Mouse (Mus musculus): Measurements from ENCODE around the gene Chit1.

The Chit1 gene

DNA sequence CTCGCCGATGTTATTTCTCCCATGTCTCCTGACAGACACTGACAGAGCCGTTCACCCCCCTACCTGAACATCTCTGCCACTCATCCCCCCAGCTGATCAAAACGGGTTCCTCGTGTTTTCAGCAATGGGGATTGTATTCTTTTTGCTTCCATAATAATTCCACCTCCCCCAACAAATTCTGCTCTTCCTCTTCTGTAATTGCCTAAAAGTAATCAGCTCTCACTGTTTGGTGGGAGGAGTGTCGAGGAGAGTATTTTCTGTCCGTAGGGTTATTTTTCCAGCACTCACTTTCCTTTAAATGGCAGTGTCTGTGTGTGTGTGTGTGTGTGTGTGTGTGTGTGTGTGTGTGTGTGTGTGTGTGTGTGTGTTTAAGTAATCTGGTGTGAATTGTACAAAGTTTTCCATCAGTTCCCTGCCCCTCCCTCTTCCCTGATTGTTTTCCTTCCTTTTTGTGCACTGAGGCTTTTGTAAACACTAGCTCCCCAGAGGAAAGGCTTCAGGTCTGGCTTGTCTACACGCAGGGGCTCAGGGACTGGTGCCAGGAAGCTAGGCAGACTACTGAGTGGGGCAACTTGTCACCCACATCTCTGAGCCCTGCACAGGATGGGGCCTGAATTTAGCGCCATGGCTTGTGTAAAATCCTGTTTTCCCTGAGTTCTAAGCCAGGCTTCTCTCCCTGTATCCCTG is 31.4 kb upstream of the Chit1 start:
- DNase-seq, result peak; percentile 70

DNA sequence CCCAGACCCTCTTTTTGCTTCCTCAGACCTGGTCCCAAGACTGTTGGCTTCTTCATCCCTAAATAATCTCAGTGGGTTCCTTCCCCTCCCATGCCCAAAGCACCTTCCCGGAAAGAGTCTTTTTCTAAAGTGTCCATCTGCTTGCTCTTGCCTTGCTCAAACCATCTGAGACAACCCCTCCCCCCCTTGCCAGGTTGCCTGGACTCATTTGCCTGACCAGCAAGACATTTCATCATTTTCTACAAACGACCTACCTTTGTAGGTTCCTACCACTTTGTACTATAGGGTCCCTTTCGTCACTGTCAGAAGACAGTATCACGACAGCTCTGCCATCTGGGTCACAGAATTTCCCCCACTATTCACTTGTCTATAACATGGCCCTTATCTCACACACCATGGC is 30.6 kb upstream of the Chit1 start:
- no peak for DNase-seq

DNA sequence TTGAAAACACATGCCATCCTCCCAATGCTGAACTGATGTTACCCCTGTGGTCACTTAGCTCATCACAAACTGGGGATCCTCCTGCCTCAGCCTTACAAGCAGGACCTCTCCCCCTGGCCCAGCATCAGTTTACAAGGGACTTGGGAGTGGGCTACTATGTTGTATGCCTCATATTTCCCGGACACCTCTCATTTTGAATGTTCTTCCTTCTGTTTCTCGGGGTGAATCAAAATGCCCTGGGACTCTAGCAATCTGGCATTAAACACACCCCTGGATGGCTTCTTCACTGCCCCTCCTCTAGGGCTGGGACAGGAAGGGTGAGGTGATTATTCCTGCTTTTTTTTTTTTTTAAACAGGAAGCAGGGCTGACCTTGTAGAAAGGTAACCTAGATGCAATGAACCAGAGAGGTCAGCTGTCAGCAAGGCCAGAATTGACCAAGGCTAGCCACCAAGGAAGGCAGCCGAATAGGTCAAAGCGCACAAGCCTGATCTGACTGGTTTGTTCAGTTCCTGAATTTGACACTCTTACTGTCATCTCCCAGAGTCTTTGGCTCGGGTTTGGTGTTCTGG is 30.1 kb upstream of the Chit1 start:
- no peak for DNase-seq

DNA sequence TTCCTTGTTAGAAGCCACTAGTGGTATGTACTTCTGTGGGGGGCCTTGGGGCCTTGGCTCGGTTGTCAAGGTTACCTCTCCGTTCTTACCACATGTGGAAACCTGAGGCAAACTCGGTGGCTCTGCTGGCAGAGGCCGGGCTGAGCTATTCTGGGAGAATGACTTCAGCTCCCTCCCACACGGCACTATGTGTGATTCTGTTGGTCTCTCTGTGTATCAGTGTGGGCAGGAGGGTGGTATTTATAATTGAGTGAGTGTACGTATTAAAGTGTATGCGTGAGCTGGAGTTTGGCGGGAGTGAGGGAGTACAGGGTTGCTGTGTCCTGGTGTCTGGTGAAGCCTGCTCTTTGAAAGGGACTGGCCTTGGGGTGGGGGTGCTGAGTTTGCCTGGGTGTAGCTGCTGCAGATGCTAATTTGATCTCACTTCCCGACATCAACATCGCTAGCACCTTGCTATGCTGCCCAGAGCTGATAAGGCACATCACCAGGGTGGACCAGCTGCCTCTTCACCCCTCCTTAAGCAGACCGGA is 28.0 kb upstream of the Chit1 start:
- peak; percentile 51 for DNase-seq

DNA sequence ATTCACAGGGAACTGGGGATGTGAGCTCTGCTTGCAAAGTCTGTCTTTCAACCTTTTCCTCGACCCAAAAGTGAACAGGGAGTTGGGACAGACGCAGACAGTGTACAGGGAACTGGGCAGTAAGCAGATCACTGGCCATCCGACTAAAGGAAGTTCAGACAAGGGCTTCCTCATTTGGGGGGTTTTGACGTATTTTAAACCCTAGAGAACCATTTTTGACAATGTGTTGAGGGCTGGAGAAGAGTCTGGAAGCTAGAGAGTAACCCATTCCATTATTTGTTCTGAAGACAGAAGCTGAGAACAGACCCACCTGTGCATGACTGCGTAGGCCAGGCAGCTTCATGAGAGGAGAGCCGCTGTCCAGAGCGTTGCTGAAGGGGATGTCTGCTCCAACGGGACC is 27.4 kb upstream of the Chit1 start:
- DNase-seq, result no peak

DNA sequence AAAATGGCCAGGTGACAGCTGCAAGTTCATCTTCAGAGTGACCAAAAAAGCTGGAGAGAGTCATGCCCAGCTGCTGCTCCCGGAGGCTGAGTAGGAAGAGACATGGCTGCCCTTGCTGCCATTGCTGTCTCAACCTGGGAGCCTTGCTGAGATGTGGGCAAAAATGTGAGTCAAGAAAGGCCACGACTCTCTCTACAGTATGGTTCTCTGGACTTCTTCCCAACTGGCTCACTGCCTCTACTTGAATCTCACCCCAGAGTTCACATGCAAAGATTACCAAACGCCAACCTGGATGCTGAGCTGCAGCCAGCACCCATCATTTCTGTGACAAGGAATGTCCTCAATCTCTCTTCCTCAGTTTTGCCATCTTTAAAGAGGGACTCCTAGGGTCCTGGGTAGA is 26.9 kb upstream of the Chit1 start:
- no peak for DNase-seq

DNA sequence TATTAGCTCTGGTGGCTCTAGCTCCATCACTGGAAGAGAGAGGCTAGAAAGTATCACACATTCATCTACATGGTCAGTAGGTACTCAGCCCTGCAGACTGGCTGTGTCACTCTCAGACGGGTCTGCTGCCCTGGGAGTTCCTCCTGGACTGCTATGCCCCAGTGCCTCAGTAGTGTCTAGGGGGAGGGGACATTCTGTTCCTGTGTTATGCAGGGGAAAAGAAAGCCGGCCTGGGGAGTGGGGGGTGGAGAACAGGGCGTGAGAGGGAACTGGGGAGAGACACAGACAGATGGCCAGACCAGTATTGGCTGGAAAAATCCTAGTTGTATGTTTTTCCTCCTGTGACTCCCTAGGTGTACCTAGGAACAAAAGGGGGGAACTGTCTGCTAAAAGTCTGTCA is 25.0 kb upstream of the Chit1 start:
- no peak for DNase-seq

DNA sequence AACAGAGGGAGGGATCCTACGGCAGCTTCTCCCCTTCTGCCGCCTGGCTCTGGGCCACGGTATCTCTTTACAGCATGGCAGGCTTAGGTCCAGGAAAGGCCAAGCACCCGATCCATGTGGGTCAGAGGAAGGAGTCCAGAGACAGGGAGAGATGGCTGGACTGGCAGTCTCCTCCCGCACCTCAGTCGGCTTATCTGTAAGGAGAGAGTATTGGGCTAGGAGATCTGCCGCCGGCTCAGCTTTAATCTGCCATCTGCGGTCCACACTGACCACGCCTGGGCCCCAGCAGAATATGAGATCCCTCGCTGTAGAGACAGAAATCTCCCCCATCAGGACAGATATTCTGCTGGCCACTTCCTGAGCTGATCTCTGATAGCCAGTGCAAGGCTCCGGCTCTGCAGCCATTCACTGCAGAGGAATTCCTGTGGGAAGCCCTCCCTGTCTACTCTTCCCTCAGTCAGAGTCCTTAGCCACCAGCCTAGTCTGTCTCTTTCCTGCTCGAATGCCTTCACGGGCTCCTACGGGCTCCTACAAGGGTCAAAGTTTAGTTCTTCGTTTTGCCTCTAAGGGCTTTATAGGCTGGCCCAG is 24.1 kb upstream of the Chit1 start:
- DNase-seq, result no peak

DNA sequence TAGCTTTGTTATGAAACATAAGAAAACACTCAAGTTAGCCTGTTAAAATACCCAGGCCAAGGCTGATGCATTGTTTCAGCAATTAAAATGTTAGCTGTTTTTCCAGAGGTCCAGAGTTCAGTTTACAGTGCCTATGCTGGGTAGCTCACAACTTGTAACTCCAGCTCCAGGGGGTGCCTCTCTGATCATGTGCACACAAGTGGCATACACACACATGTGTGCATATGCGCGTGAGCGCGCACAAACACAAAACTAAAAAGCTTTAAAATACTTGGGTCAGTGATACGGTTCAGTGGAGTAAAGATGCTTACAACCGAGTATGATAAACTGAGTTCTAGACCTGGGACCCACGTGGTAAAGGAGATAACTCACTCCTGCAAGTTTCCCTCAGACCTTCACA is 22.0 kb upstream of the Chit1 start:
- DNase-seq, result no peak

DNA sequence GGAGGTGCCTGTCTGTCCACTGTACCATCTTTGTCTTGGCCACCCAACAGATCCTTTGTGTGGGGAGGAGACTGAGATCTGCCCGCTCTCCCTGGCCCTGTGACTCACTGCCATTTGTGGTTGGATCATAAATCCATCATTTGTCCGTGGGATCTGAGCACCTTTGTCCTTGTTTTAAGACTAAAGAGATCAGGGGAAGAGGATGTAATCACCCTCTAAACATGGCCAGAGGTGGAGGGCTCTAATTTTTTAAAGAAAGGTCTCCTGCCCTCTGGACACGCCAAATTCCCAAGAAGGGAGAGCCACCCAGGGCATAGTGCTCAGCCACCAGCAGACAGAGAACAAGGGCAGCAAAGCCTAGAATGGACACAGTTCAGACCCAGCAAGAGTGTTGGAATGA is 19.2 kb upstream of the Chit1 start:
- DNase-seq, result peak; percentile 3

DNA sequence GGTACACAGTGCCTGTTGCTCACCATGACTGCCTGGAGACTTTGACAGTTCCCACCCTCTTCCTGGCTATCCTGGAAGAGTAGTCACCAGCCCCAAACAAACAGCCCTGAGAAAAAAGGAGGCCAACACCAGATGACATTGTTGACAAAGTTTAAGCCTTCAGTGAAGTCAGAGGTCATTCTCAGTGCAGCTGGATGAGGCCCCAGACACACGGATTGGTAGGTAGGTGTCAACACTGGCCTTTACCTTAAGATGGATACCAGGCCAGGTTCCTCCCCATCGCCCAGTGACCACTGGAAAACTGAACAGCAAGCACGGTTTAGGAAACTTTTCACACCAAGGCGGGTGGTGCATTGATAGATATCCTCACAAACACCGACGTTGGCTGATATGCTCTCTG is 18.7 kb upstream of the Chit1 start:
- no peak for DNase-seq

DNA sequence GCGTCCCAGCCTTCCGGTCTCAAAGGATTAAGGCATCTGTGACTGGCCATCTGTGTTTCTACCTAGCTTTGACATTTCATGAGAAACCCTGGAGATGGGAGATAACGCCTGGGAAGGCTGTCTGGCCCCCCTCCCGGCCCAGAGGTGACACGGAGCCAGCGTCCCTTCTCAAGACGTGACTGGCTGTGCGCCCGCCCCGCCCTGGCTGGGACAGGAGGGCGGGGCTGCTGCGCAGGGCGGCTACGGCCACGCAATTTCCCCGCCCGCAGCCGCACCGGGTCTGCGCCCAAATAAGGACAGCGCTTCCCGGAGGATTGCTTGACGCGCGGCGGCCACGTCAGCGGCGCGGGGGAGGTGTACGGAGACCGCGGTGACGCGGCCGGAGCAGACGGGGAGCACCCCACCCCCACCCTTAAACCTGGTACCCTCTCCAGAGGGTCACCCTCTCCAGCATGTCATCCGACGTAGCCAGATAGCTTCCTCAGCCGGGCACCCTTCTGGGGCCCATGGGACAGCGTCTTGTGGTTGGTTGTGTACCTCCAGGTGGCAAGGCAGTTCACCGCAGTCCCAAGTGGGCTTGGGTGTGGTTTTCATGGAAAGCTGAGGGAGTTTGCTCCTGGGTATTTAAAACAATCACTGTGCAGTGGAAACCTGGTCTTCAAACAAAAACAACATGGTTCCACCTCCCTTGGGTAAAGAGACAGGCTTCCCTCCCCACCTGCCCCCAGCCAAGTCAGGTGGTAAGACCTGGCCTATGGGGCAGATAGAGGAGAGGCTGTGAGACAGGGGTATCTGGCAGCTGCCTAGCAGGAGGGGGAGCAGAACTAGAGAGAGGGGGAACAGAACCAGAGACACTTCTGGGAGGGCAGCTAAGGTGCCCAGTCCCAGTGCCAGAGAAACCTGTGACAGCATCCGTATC is 17.9 kb upstream of the Chit1 start:
- peak; percentile 90 for DNase-seq

DNA sequence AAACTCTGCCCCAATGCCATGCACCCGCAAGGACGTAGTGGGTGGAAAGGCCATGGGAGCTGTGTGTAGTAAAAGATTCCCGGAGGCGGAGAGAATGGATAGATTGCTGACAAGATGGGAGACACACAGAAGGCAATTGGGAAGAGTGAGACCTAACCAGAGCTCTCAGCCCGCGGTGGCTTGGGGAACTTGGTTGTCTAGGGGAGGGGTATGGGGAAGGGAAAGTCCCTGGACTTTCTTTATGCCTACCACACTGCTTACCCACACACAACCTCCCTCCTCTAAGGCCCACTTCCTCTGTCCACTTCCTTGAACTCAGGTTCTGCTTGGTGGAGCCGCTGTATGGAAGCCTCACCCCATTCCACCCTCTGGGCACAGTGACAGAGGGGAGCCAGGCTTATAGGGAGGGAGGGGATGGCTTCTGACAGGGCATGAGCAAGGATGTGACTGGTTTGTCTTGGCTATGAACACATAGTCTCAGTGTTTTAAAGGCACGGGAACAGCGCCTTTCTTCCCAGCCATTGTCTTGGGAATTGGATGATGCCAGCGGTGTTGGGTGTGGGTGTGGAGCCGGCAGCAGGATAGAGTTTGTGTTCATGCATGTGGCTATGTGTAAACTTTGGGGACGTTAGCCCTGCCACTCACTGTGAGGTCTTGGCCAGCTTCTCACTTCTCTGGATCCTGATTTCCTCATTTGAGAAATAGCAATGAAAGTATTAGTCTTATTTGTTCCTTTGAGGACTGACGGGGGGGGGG is 17.1 kb upstream of the Chit1 start:
- DNase-seq, result peak; percentile 44

DNA sequence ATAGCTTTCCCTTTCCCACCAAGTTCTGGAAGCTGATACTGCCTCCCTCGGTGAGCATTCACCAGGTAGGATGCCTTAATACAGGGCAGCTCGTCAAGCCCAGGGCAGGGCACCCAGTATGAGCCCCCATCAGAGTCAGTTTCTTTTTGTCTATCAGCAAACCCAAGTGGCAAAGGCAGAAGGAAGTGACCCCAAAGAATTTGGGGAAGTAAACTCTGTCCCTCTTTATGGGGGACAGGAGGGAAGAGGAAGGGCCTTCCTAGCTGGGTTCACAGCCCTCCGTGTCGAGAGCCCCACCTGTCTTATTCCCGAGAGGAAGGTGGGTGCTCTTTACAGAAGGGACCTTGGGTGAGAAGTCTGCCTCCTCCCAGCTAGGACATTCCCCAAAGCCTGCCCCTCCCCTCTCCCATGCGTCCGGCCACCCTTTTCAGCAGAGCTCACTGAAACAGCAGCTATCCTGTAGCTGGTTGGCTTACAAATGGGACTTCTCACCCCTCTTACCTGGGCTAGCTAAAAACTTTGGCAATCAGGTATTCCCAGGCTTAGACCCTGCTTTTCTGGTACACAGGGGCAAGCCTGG is 15.9 kb upstream of the Chit1 start:
- DNase-seq, result no peak

DNA sequence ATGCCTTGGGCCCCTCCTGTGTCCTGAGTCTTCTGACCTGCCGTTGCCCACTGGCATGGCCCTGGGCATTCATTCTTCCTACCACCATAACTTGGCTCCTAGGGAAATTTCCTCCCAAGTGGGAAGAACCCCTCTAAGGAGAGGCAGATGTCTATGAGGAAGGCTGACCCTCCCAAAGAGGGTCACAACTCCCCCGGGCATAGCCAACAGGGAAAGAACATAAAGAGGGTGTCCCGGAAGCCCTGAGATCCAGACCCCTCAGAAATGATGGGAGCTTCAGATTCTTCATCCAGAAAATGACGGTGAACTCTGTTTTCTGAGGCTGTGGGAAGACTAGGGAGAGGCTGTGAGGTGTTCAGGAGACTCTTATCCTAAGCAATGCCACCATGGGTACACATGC is 15.3 kb upstream of the Chit1 start:
- no peak for DNase-seq

DNA sequence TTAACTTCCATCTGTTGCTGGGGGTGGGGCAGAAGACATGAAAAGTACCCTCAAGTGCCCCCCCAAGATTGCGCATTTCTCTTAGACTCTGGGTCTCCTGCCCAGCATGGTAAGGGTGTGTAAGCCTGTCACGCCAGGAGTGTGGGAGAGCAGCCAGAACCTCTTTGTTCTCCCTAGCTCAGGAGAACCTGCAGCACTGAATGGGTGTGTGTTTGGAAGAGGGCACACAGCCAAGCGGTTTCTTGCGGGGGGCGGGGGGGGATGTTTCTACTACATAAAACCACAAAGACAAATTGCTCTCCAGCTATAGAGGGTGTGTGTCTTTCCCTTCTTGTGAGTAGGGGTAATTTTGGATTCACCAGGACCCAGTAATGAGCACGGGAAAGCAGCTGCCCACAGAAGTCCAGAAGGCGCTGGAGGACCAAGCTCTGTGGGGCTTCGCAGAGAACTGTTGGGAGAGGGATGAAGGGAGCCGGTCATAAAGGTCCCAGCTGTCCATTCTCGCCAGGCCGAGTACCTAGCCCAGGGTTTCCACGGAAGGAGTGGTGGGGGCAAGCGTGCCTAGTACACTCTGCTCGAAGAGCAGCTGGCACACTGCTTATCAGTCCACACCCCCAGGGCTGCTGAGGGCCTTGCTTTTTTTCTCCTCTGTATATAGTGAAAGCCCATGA is 14.6 kb upstream of the Chit1 start:
- DNase-seq, result peak; percentile 46

DNA sequence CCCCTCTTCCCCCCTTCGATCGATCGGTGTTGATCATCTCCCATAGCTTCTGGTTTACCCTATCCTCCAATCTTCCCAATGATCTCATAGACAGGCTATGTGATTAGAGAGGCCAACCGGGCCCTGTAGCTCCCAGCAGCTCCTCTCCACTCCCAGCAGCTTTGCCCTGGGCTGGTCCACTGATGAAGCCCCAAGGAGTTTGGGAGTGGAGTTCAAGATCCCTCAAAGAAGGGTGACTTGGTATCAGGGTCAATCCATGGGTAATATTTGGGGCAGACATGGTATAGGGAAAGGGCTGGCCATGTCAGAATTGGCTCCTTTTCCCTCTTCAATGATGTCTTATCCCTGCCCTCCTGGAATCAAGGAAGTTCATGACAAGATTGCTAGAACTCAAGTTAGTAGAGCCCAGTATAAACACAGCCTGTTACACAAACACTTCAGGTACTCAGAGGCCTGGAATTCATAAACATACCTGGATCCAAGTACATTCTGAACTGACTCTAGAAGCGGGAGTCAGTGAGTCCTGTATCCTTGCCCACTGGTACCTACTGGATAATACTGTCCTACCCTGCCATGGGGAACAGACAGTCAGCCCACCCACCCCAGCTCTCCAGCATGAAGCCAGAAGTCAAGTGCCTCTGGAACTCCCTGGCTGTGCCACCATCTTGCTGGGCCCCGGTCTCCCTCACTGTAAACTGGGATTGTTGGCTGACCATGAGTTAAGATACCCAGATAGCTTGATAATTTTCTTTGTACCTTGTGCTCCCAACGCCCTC is 13.8 kb upstream of the Chit1 start:
- no peak for DNase-seq

DNA sequence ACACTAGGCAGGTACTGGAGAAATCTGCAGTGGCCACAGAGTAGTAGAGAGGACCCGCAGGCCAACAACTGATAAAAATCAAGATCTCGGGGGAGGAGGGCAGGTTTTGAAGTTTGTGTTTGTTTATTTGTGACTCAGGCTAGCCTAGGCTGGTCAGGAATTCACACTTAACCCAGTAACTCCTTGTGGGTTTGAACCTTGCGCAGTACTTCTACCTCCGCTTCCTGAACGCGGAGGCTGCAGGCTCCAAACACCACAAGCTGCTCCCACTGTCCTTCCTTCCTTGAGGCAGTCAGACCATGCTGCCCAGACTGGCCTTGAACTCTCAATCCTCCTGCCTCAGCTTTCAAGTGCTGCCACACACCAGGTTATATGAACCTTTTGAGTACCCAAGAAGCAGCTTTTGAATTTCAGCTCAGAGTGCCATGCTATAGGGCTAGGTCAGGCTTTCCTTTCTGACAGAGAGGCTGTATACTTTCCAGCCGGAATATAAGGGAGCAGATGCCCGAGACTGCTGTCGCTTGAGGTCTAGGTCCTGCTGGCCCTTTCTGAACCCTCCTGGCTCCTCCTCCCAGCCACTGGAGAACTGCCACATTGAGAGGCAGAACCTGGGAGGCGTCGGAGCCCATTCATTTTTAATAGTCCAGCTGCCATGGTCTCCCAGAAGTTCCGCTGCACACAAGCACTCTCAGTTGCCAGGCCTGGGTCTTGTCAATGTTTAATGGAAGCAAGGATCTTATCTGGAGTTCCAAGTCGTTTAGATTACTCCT is 12.9 kb upstream of the Chit1 start:
- no peak for DNase-seq

DNA sequence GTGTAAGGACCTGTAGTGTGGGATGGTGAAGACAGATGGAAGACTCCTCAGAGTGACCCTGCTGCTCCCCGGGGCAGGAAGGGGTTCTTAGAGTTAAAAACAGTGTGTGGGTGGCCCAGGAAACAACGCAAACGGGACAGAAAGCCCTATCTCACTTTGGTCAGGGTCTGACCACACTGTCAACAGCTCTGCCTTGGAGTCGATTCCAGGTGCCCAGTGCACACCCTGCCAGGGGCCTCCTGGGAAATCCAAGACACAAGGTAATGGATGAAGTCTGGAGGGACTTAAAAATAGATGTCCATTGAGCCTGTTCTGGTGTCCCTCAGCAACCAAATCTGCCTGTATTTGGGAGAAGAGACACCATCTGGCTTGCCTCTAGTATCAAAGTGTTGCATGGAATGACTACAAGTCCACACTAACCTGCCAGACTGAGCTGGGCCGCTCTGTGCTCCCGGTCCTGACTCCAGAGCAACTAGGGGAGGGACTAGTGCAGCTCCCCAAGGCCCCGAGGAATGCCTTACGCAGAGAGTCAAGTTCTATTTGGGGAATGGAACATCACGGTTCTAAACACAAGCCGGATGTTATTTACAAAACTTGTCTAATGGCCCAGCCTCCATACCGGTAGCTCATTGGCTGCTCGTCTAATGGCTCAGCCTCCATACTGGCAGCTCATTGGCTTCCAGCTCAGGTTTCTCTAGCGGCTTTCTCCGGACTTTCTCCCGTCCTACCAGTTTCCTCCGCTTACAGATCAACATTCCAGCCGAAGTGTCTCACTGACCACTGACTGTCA is 12.1 kb upstream of the Chit1 start:
- peak; percentile 51 for DNase-seq

Measured in thymus, postnatal 14 days (tissue).